Comparison of ENCODE assay signal across 9 mouse cellular contexts in genomic region chr1:133492291-133492985, GRCm38 (mm10).
DNase-seq lines count a peak whose midpoint lies in the region; ATAC-seq lines count a peak whose summit lies in the region.
"Had no signal": no experiment of that assay in that cellular context is flagged by ENCODE, and none has a peak within 500 bp of the region (broad histone marks: within the 10 kb centered on the region; RNA-seq: fewer than 3 reads in every experiment).

No protein-coding gene starts in this region.

- H3K27me3 ChIP-seq in kidney, embryonic 16.5 days (ENCODE audit: insufficient read depth, low read length) = no peaks in the 10 kb centered on the region
- no peaks in the 10 kb centered on the region for H3K27me3 ChIP-seq in limb, embryonic 13.5 days
- H3K27me3 ChIP-seq in midbrain, embryonic 14.5 days (ENCODE audit: control insufficient read depth, insufficient read depth, low read length) = no peaks in the 10 kb centered on the region
- H3K27me3 ChIP-seq: Patski had no signal

- H3K27ac ChIP-seq in kidney, embryonic 16.5 days (ENCODE audit: low read length) = peak overlapping the region; percentile 95
- H3K27ac ChIP-seq in limb, embryonic 13.5 days = peak overlapping the region; percentile 61; the same call in 1 of the 2 replicates
- H3K27ac ChIP-seq in midbrain, embryonic 14.5 days (replicated peaks; ENCODE audit: low read depth, low read length) = peak overlapping the region; percentile 99

- 7% methylated on average over 11 of the region's 11 CpGs for WGBS in kidney, embryonic 16.5 days
- 9% methylated on average over 11 of the region's 11 CpGs for WGBS in limb, embryonic 13.5 days
- WGBS in midbrain, embryonic 14.5 days = under 1% methylated on average over 11 of the region's 11 CpGs

- peak overlapping the region; percentile 71 for H3K4me2 ChIP-seq in kidney, embryonic 16.5 days (replicated peaks; ENCODE audit: low read depth, low read length)
- H3K4me2 ChIP-seq in limb, embryonic 13.5 days (replicated peaks) = peak overlapping the region; percentile 72
- peak overlapping the region; percentile 63 for H3K4me2 ChIP-seq in midbrain, embryonic 14.5 days (ENCODE audit: low read length)

- peak; percentile 56 for DNase-seq in right cerebral cortex, adult 18-20 months
- DNase-seq in right cerebral cortex, postnatal 25 days = no peak
- peak; percentile 96 for DNase-seq in heart, adult 11 months
- DNase-seq in midbrain, embryonic 14.5 days = peak; percentile 83
- peak; percentile 65 for DNase-seq in testis, postnatal 10 days (ENCODE audit: low spot score)

- peaks cover 27% of the 10 kb centered on the region for H3K4me1 ChIP-seq in kidney, embryonic 16.5 days (ENCODE audit: insufficient read depth, low read length)
- H3K4me1 ChIP-seq in limb, embryonic 13.5 days = peaks cover 20% of the 10 kb centered on the region
- H3K4me1 ChIP-seq in midbrain, embryonic 14.5 days (ENCODE audit: control insufficient read depth, insufficient read depth, low read length) = peaks cover 26% of the 10 kb centered on the region

- no peaks in the 10 kb centered on the region for H3K9me3 ChIP-seq in kidney, embryonic 16.5 days (ENCODE audit: low read length)
- H3K9me3 ChIP-seq in limb, embryonic 13.5 days = no peaks in the 10 kb centered on the region
- H3K9me3 ChIP-seq in midbrain, embryonic 14.5 days (ENCODE audit: control insufficient read depth, low read length) = no peaks in the 10 kb centered on the region

- ATAC-seq in kidney, embryonic 16.5 days (ENCODE audit: low FRiP score, low TSS enrichment) = peak; percentile 80
- ATAC-seq in limb, embryonic 13.5 days (ENCODE audit: low FRiP score, low read depth) = peak; percentile 57
- peak; percentile 90 for ATAC-seq in midbrain, embryonic 14.5 days (ENCODE audit: low FRiP score, low TSS enrichment)
- ATAC-seq in activated CD4-positive, CD25-positive, alpha-beta regulatory T cell, adult 4 months = no peak
- ATAC-seq: Patski had no signal

- H3K4me3 ChIP-seq in kidney, embryonic 16.5 days (ENCODE audit: low read length) = peak overlapping the region; percentile 43
- peak overlapping the region; percentile 37 for H3K4me3 ChIP-seq in limb, embryonic 13.5 days
- H3K4me3 ChIP-seq in midbrain, embryonic 14.5 days (replicated peaks; ENCODE audit: low read depth, low read length) = peak overlapping the region; percentile 22

- H3K9ac ChIP-seq in kidney, embryonic 16.5 days (replicated peaks; ENCODE audit: low read length) = peak overlapping the region; percentile 75
- H3K9ac ChIP-seq in limb, embryonic 13.5 days = peak overlapping the region; percentile 60
- H3K9ac ChIP-seq in midbrain, embryonic 14.5 days (replicated peaks; ENCODE audit: low read length) = peak overlapping the region; percentile 74

- H3K36me3 ChIP-seq in kidney, embryonic 16.5 days (ENCODE audit: insufficient read depth, low read length) = no peaks in the 10 kb centered on the region
- no peaks in the 10 kb centered on the region for H3K36me3 ChIP-seq in limb, embryonic 13.5 days
- H3K36me3 ChIP-seq in midbrain, embryonic 14.5 days (ENCODE audit: control insufficient read depth, insufficient read depth, low read length) = no peaks in the 10 kb centered on the region
